47 mouse cellular contexts compared by ENCODE assay signal in genomic region chr7:19969106-19969505, GRCm38 (mm10). TPM values are rescaled to one million over a fixed set of nuclear protein-coding genes. Genes with fewer than 3 reads are reported as not detected.
"Had no signal": no experiment of that assay in that cellular context is flagged by ENCODE, and none has a peak within 500 bp of the region (broad histone marks: within the 10 kb centered on the region; RNA-seq: fewer than 3 reads in every experiment).

No protein-coding gene starts in this region.

- H3K27ac ChIP-seq: limb, embryonic 10.5 days; limb, embryonic 12.5 days; limb, embryonic 13.5 days; limb, embryonic 15.5 days; liver, embryonic 12.5 days; liver, embryonic 13.5 days; liver, embryonic 14.5 days; liver, embryonic 15.5 days; lung, embryonic 15.5 days; macrophage; midbrain, embryonic 10.5 days; midbrain, embryonic 12.5 days; midbrain, embryonic 13.5 days; midbrain, embryonic 15.5 days; neural tube, embryonic 12.5 days had no signal

- H3K4me1 ChIP-seq: limb, embryonic 10.5 days; limb, embryonic 12.5 days; limb, embryonic 13.5 days; limb, embryonic 15.5 days; liver, embryonic 12.5 days; liver, embryonic 13.5 days; liver, embryonic 15.5 days; lung, embryonic 15.5 days; megakaryocyte, embryonic 14.5 days; midbrain, embryonic 10.5 days; midbrain, embryonic 12.5 days; midbrain, embryonic 13.5 days; midbrain, embryonic 15.5 days; neural tube, embryonic 12.5 days had no signal

- H3K4me3 ChIP-seq: limb, embryonic 10.5 days; limb, embryonic 12.5 days; limb, embryonic 13.5 days; limb, embryonic 15.5 days; liver, embryonic 12.5 days; liver, embryonic 13.5 days; liver, embryonic 15.5 days; lung, embryonic 15.5 days; megakaryocyte, embryonic 14.5 days; midbrain, embryonic 10.5 days; midbrain, embryonic 12.5 days; midbrain, embryonic 13.5 days; midbrain, embryonic 15.5 days; myocyte; neural tube, embryonic 12.5 days had no signal

- H3K4me2 ChIP-seq: limb, embryonic 12.5 days; limb, embryonic 13.5 days; limb, embryonic 15.5 days; liver, embryonic 11.5 days; liver, embryonic 12.5 days; liver, embryonic 13.5 days; liver, embryonic 15.5 days; lung, embryonic 14.5 days; lung, embryonic 15.5 days; midbrain, embryonic 11.5 days; midbrain, embryonic 12.5 days; midbrain, embryonic 13.5 days; midbrain, embryonic 15.5 days; neural tube, embryonic 12.5 days had no signal

- H3K9ac ChIP-seq: limb, embryonic 12.5 days; limb, embryonic 13.5 days; limb, embryonic 15.5 days; liver, embryonic 12.5 days; liver, embryonic 13.5 days; liver, embryonic 14.5 days; liver, embryonic 15.5 days; liver, postnatal 0 days; lung, embryonic 14.5 days; lung, embryonic 15.5 days; midbrain, embryonic 12.5 days; midbrain, embryonic 13.5 days; midbrain, embryonic 15.5 days; neural tube, embryonic 12.5 days had no signal

- ATAC-seq: liver, embryonic 12.5 days; liver, postnatal 0 days; lung, postnatal 0 days; midbrain, embryonic 13.5 days; midbrain, embryonic 15.5 days; midbrain, embryonic 16.5 days had no signal

- H3K27me3 ChIP-seq: limb, embryonic 12.5 days; limb, embryonic 13.5 days; limb, embryonic 15.5 days; liver, embryonic 12.5 days; liver, embryonic 13.5 days; liver, embryonic 15.5 days; lung, embryonic 15.5 days; midbrain, embryonic 12.5 days; midbrain, embryonic 13.5 days; midbrain, embryonic 15.5 days; neural tube, embryonic 12.5 days had no signal

- H3K36me3 ChIP-seq: limb, embryonic 10.5 days; limb, embryonic 12.5 days; limb, embryonic 13.5 days; limb, embryonic 15.5 days; liver, embryonic 12.5 days; liver, embryonic 13.5 days; liver, embryonic 15.5 days; lung, embryonic 15.5 days; midbrain, embryonic 10.5 days; midbrain, embryonic 12.5 days; midbrain, embryonic 13.5 days; midbrain, embryonic 15.5 days; neural tube, embryonic 12.5 days had no signal

- H3K9me3 ChIP-seq: liver, embryonic 15.5 days; lung, embryonic 15.5 days had no signal

- DNase-seq: left cerebral cortex, postnatal 4 days; liver; liver, embryonic 13.5 days; liver, postnatal 0 days; lung, adult 18-20 months; lung, adult 2 months; lung, embryonic 14.5 days; lung, postnatal 10 days; lung, postnatal 14 days; lung, postnatal 36 days; lung, postnatal 4 days; midbrain, embryonic 14.5 days had no signal

RNA-seq across cellular contexts. Expression of gene Ceacam20, which starts 3.9 kb away (rescaled TPM):
- total RNA-seq: left cerebral cortex, postnatal 10 days; left cerebral cortex, postnatal 14 days; left cerebral cortex, postnatal 25 days; left cerebral cortex, postnatal 36 days; left cerebral cortex, postnatal 4 days; liver, adult 2 months; megakaryocyte progenitor cell, adult 5-6 weeks; megakaryocyte, adult 5-6 weeks; megakaryocyte-erythroid progenitor cell, adult 5-6 weeks; midbrain, postnatal 0 days; monocyte, adult 5-6 weeks had no signal
- polyA plus RNA-seq: limb, embryonic 10.5 days; limb, embryonic 11.5 days; limb, embryonic 12.5 days; limb, embryonic 13.5 days; limb, embryonic 14.5 days; limb, embryonic 15.5 days; liver, adult 2 months; liver, embryonic 11.5 days; liver, embryonic 12.5 days; liver, embryonic 13.5 days; liver, embryonic 14.5 days; liver, embryonic 15.5 days; liver, embryonic 16.5 days; liver, postnatal 0 days; lung, embryonic 14.5 days; lung, embryonic 15.5 days; lung, embryonic 16.5 days; lung, postnatal 0 days; macrophage; midbrain, embryonic 10.5 days; midbrain, embryonic 11.5 days; midbrain, embryonic 12.5 days; midbrain, embryonic 13.5 days; midbrain, embryonic 14.5 days; midbrain, embryonic 15.5 days; midbrain, embryonic 16.5 days; midbrain, postnatal 0 days; myocyte; neural tube, embryonic 11.5 days; neural tube, embryonic 12.5 days had no signal

RNA-seq across cellular contexts. Expression of gene Igsf23, which starts 18.6 kb away (rescaled TPM):
- total RNA-seq: left cerebral cortex, postnatal 10 days; left cerebral cortex, postnatal 14 days; left cerebral cortex, postnatal 25 days; left cerebral cortex, postnatal 36 days; left cerebral cortex, postnatal 4 days; megakaryocyte progenitor cell, adult 5-6 weeks; megakaryocyte-erythroid progenitor cell, adult 5-6 weeks; midbrain, postnatal 0 days; monocyte, adult 5-6 weeks had no signal
- polyA plus RNA-seq: limb, embryonic 15.5 days; macrophage; midbrain, embryonic 12.5 days; midbrain, embryonic 13.5 days; midbrain, embryonic 14.5 days; midbrain, embryonic 15.5 days; midbrain, embryonic 16.5 days; midbrain, postnatal 0 days; neural tube, embryonic 11.5 days; neural tube, embryonic 12.5 days had no signal

RNA-seq across cellular contexts. Expression of gene Nlrp9b, which starts 22.2 kb away (rescaled TPM):
- total RNA-seq: left cerebral cortex, postnatal 10 days; left cerebral cortex, postnatal 14 days; left cerebral cortex, postnatal 25 days; left cerebral cortex, postnatal 36 days; left cerebral cortex, postnatal 4 days; liver, adult 2 months; megakaryocyte progenitor cell, adult 5-6 weeks; megakaryocyte, adult 5-6 weeks; megakaryocyte-erythroid progenitor cell, adult 5-6 weeks; midbrain, postnatal 0 days; monocyte, adult 5-6 weeks had no signal
- polyA plus RNA-seq: limb, embryonic 10.5 days; limb, embryonic 12.5 days; limb, embryonic 13.5 days; limb, embryonic 14.5 days; limb, embryonic 15.5 days; liver, adult 2 months; liver, embryonic 11.5 days; liver, embryonic 12.5 days; liver, embryonic 13.5 days; liver, embryonic 14.5 days; liver, embryonic 15.5 days; liver, embryonic 16.5 days; liver, postnatal 0 days; lung, adult 2 months; lung, embryonic 14.5 days; lung, embryonic 15.5 days; lung, embryonic 16.5 days; lung, postnatal 0 days; macrophage; midbrain, embryonic 10.5 days; midbrain, embryonic 11.5 days; midbrain, embryonic 12.5 days; midbrain, embryonic 13.5 days; midbrain, embryonic 14.5 days; midbrain, embryonic 15.5 days; midbrain, embryonic 16.5 days; midbrain, postnatal 0 days; myocyte; neural tube, embryonic 11.5 days; neural tube, embryonic 12.5 days had no signal
